Mouse (Mus musculus): Measurements from ENCODE around the gene Enpp3.

Gene Enpp3

DNA sequence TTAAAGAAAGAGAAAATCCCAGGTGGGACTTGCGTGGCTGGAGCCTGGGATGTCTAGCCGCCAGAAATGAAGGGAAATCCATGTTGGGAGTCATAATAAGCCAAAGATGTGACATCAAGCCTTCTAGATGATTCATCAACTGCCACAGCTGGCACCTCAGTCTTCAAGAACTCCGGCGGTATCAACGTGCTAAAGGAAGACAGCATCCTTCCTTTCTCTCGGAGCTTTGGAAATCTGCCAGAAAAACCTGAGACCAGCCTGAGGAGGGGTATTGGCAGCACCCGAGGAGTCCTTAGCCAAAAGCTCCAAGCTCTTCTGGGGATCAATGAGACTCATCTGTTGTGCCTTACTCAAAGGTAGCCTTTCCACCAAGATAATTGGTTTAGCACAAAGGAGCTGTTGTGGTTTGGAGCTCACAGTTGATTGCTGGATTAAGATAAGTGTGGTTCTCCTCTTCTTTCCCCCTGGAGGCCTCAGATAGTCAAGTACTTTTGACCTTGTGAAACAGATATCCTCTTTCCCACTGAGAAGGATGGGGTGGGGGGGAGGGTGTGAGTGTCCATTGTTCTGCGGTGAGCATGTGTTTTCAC is 84.2 kb downstream of the Enpp3 start:
- no peak for DNase-seq

DNA sequence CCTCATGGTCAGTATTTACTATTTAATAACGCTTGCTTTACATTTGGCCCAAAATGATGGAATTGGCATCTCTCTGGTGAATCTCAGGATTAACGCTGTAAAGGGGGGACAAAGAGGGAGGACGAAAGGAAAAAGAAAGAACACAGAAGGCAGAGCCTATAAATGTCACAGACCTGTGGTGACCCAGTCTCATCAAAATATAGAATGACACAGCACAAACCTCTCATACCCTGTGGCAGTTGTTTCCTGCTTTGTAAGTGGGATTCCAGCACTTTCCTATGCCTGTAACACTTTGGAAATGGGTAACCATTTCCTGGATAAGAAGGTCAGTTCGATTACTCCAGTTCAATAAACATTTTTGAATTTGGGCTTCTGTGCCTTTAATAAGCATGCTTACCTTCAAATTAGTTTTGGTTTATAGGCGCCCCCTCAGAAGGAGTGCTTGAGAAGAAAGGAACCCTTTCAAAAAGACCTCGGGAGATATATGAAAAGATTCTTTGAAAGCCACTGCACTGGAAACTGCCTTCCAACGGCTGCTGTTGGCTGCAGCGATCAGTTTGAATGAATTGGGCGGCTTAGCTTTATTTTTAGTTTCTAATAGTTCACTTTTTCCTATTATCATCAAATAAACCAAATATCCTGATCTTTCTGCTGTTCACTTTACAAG is 87.6 kb downstream of the Enpp3 start:
- DNase-seq: no peak

DNA sequence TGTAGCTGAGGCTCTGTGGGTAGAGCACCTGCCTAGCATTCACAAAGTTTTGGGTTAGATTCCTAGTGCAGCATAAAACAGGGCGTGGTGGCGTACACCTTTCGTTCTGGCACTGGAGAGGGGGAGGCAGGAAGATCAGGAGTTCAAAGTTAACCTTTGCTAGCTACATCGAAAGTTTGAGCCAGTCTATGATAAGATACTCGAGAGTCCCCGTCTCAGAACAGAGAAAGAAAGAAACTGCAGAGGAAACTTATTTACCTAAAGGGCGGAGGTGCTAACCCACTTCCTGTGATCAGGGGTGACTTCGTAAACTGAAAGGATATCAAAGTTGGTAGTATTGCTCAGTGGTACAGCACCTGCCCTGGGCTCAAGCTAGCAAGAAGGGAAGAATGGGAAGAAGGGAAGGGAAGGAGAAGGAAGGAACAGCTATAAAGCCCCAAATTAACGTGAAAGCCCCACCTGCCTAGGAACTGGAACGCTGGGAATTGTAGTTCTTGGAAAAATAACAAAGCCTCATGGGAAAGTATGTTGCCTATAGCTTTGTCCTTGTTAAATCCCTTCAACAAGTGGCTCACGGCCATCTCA is 88.3 kb downstream of the Enpp3 start:
- DNase-seq: peak; percentile 46 to 51

DNA sequence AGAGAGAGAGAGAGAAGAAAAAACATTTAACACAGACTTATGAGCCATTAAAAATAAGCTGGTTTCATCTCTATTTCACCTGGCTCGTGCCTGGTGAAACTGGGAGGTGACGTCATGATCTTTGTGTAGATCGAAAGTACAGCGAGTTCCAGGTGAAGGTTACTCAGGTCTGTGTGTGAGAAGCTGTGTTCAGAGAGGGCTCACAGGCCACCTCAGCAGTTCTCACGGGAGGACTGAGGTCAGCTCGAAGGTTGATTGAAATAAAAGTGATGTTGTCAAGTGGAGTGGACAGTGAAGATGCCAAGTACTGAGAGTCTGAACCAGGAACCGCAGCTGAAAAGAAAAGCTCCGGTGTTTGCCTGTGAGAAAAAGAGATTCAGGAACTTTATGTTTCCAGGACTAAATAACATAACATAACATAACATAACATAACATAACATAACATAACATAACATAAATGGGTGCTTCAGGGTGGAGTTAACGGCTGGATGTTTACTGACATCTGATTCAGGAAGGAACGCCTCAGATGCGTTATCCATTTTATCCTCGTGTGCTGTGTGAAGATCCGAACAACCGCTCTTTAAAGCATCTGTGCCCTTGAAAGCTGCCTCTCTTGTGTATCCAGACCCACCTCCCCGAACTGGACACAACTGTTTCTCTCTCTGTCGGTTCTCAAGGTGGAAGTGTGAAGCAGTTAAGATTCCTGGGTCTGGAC is 88.9 kb downstream of the Enpp3 start:
- DNase-seq: no peak

DNA sequence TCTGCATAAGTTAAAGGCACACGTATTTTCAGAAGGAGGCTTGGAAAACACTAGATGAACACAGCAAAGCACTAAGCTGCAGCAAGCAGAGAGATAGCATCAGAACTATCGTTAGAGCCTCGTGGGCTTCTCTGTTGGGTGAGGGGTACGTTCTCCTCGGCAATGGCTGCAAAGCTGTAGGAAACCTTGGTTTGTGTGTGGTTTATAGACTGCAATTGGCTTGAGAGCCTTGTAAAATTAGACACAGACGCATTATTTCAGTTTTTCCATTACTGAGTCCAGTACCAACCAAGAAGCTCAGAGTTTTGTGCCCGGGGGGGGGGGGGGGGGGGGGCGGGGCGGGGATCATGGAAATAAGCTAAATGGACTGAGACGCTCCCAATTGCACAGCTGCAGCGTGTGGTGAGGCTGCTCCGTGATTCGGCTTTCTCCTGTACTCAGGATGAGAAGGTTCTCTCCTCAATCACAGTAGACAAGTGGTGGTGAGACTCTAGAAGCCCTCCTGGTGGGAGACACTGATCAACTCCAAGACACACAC is 99.6 kb downstream of the Enpp3 start:
- DNase-seq: no peak

- DNase-seq: no peak
Observed at GRCm38 (mm10) chr10:24741229-24742198, 101.1 kb downstream of the Enpp3 start.

- DNase-seq: no peak
Observed at GRCm38 (mm10) chr10:24739171-24739570, 103.5 kb downstream of the Enpp3 start.

DNA sequence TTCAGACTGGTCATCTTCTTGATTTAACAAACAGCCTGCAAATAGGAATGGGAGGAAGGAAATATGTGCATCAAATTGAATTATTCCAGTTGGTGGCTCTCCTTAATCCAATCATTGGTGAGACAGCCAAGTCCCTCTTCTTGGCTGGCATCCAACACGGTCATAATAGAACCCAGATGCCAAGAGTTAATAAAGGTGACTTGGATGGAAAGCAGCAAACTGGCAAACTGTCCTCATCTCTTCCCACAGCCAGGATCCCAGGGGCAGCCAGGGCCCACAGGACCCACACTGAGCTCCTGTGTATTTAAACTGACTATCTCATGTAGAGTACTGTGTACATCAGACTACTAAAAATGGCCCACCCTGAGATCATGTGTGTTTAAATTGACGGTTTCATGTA is 104.2 kb downstream of the Enpp3 start:
- no peak for DNase-seq

GRCm38 (mm10) chr10:24735027-24735777 is 107.4 kb downstream of the Enpp3 start:
- no peak for DNase-seq

DNA sequence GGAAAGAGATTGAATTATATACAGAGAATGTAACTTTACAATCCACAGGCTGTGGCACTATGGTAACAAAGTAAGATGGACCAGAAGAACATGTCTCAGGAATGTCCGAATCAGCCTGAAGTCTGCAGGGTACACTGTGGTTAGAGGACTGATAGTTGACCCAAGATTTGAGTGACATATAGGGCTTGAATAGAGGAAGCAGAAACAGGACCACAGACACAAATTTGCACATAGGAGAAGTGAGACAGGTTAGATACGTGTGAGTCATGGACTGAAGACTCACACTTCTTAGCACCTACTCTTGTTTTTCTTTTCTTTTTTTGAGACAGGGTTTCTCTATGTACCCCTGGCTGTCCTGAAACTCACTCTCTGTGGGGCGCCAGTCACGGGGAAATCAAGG is 115.1 kb downstream of the Enpp3 start:
- no peak for DNase-seq

GRCm38 (mm10) chr10:24725197-24725596 is 117.4 kb downstream of the Enpp3 start:
- no peak for DNase-seq

Measured in thymus, postnatal 36 days (tissue).